Mouse (Mus musculus): Measurements from ENCODE around the gene Nemp1. TPM values are rescaled to one million over a fixed set of nuclear protein-coding genes. Genes with fewer than 3 reads are reported as not detected.

Nemp1 gene
- polyA plus RNA-seq, 1 experiment from 2014 or later, result 3.0 TPM

- no peaks in the 10 kb centered on the region for H3K9me3 ChIP-seq (ENCODE audit: control insufficient read depth, low read length)
- no peak for ATAC-seq (ENCODE audit: low read depth)
- no peaks in the 10 kb centered on the region for H3K27me3 ChIP-seq (ENCODE audit: control insufficient read depth, insufficient read depth, low read length)
- no peak overlapping the region for H3K4me3 ChIP-seq (ENCODE audit: low read depth, low read length)
- WGBS, result 62% methylated on average over 4 of the region's 4 CpGs
- H3K27ac ChIP-seq (ENCODE audit: low read depth, low read length), result no peak overlapping the region
- no peak overlapping the region for H3K4me2 ChIP-seq (ENCODE audit: low read depth, low read length)
- peaks cover 18% of the 10 kb centered on the region for H3K4me1 ChIP-seq (ENCODE audit: control insufficient read depth, insufficient read depth, low read length)
- no peak overlapping the region for H3K9ac ChIP-seq (replicated peaks; ENCODE audit: low read depth, low read length)
- H3K36me3 ChIP-seq (ENCODE audit: control insufficient read depth, insufficient read depth, low read length), result no peaks in the 10 kb centered on the region
Measured at GRCm38 (mm10) chr10:127622661-127623060, 44.0 kb upstream of the Nemp1 start.

GRCm38 (mm10) chr10:127623439-127624216 is 43.1 kb upstream of the Nemp1 start:
- WGBS, result 94% methylated on average over 6 of the region's 6 CpGs
- Histone ChIP-seq H3K9ac (replicated peaks; ENCODE audit: low read depth, low read length) (no peak overlapping the region), H3K27ac (ENCODE audit: low read depth, low read length) (no peak overlapping the region), H3K36me3 (ENCODE audit: control insufficient read depth, insufficient read depth, low read length) (no peaks in the 10 kb centered on the region), H3K4me2 (ENCODE audit: low read depth, low read length) (no peak overlapping the region), H3K4me3 (ENCODE audit: low read depth, low read length) (no peak overlapping the region), H3K4me1 (ENCODE audit: control insufficient read depth, insufficient read depth, low read length) (peaks cover 9% of the 10 kb centered on the region), H3K27me3 (ENCODE audit: control insufficient read depth, insufficient read depth, low read length) (no peaks in the 10 kb centered on the region), H3K9me3 (ENCODE audit: control insufficient read depth, low read length) (no peaks in the 10 kb centered on the region)
- no peak for ATAC-seq (ENCODE audit: low read depth)

- no peaks in the 10 kb centered on the region for H3K36me3 ChIP-seq (ENCODE audit: control insufficient read depth, insufficient read depth, low read length)
- WGBS, result 86% methylated on average over 3 of the region's 3 CpGs
- no peaks in the 10 kb centered on the region for H3K27me3 ChIP-seq (ENCODE audit: control insufficient read depth, insufficient read depth, low read length)
- no peak overlapping the region for H3K4me2 ChIP-seq (ENCODE audit: low read depth, low read length)
- H3K9me3 ChIP-seq (ENCODE audit: control insufficient read depth, low read length), result no peaks in the 10 kb centered on the region
- no peak overlapping the region for H3K4me3 ChIP-seq (ENCODE audit: low read depth, low read length)
- no peaks in the 10 kb centered on the region for H3K4me1 ChIP-seq (ENCODE audit: control insufficient read depth, insufficient read depth, low read length)
- no peak overlapping the region for H3K27ac ChIP-seq (ENCODE audit: low read depth, low read length)
- no peak overlapping the region for H3K9ac ChIP-seq (replicated peaks; ENCODE audit: low read depth, low read length)
- no peak for ATAC-seq (ENCODE audit: low read depth)
Measured at GRCm38 (mm10) chr10:127626433-127626832, 40.3 kb upstream of the Nemp1 start.

GRCm38 (mm10) chr10:127631261-127632214 is 35.2 kb upstream of the Nemp1 start:
- WGBS, result 87% methylated on average over 10 of the region's 10 CpGs
- no peak for ATAC-seq (ENCODE audit: low read depth)
- H3K9ac ChIP-seq (replicated peaks; ENCODE audit: low read depth, low read length), result no peak overlapping the region
- no peak overlapping the region for H3K4me3 ChIP-seq (ENCODE audit: low read depth, low read length)
- no peaks in the 10 kb centered on the region for H3K36me3 ChIP-seq (ENCODE audit: control insufficient read depth, insufficient read depth, low read length)
- H3K27me3 ChIP-seq (ENCODE audit: control insufficient read depth, insufficient read depth, low read length), result no peaks in the 10 kb centered on the region
- H3K4me2 ChIP-seq (ENCODE audit: low read depth, low read length), result no peak overlapping the region
- H3K4me1 ChIP-seq (ENCODE audit: control insufficient read depth, insufficient read depth, low read length), result no peaks in the 10 kb centered on the region
- no peak overlapping the region for H3K27ac ChIP-seq (ENCODE audit: low read depth, low read length)
- no peaks in the 10 kb centered on the region for H3K9me3 ChIP-seq (ENCODE audit: control insufficient read depth, low read length)

- no peaks in the 10 kb centered on the region for H3K36me3 ChIP-seq (ENCODE audit: control insufficient read depth, insufficient read depth, low read length)
- no peak overlapping the region for H3K9ac ChIP-seq (replicated peaks; ENCODE audit: low read depth, low read length)
- no peak overlapping the region for H3K4me3 ChIP-seq (ENCODE audit: low read depth, low read length)
- H3K27me3 ChIP-seq (ENCODE audit: control insufficient read depth, insufficient read depth, low read length), result no peaks in the 10 kb centered on the region
- 70% methylated on average over 7 of the region's 7 CpGs for WGBS
- no peaks in the 10 kb centered on the region for H3K9me3 ChIP-seq (ENCODE audit: control insufficient read depth, low read length)
- ATAC-seq (ENCODE audit: low read depth), result no peak
- H3K4me2 ChIP-seq (ENCODE audit: low read depth, low read length), result no peak overlapping the region
- H3K4me1 ChIP-seq (ENCODE audit: control insufficient read depth, insufficient read depth, low read length), result no peaks in the 10 kb centered on the region
- no peak overlapping the region for H3K27ac ChIP-seq (ENCODE audit: low read depth, low read length)
Measured at GRCm38 (mm10) chr10:127632668-127633271, 33.9 kb upstream of the Nemp1 start.

GRCm38 (mm10) chr10:127640421-127640820 is 26.3 kb upstream of the Nemp1 start:
- no peak overlapping the region for H3K4me2 ChIP-seq (ENCODE audit: low read depth, low read length)
- H3K27ac ChIP-seq (ENCODE audit: low read depth, low read length), result no peak overlapping the region
- WGBS, result 76% methylated on average over 5 of the region's 5 CpGs
- no peak for ATAC-seq (ENCODE audit: low read depth)
- H3K9me3 ChIP-seq (ENCODE audit: control insufficient read depth, low read length), result no peaks in the 10 kb centered on the region
- peaks cover 20% of the 10 kb centered on the region for H3K27me3 ChIP-seq (ENCODE audit: control insufficient read depth, insufficient read depth, low read length)
- peaks cover 5% of the 10 kb centered on the region; the same call in 1 of the 2 replicates for H3K4me1 ChIP-seq (ENCODE audit: control insufficient read depth, insufficient read depth, low read length)
- H3K36me3 ChIP-seq (ENCODE audit: control insufficient read depth, insufficient read depth, low read length), result no peaks in the 10 kb centered on the region
- H3K9ac ChIP-seq (replicated peaks; ENCODE audit: low read depth, low read length), result no peak overlapping the region
- H3K4me3 ChIP-seq (ENCODE audit: low read depth, low read length), result no peak overlapping the region

- H3K27me3 ChIP-seq (ENCODE audit: control insufficient read depth, insufficient read depth, low read length), result peaks cover 20% of the 10 kb centered on the region
- H3K9me3 ChIP-seq (ENCODE audit: control insufficient read depth, low read length), result no peaks in the 10 kb centered on the region
- no peak overlapping the region for H3K9ac ChIP-seq (replicated peaks; ENCODE audit: low read depth, low read length)
- no peak overlapping the region for H3K4me3 ChIP-seq (ENCODE audit: low read depth, low read length)
- peaks cover 5% of the 10 kb centered on the region; the same call in 1 of the 2 replicates for H3K4me1 ChIP-seq (ENCODE audit: control insufficient read depth, insufficient read depth, low read length)
- peak overlapping the region; percentile 47 for H3K4me2 ChIP-seq (ENCODE audit: low read depth, low read length)
- H3K36me3 ChIP-seq (ENCODE audit: control insufficient read depth, insufficient read depth, low read length), result no peaks in the 10 kb centered on the region
- 8% methylated on average over 19 of the region's 19 CpGs for WGBS
- no peak overlapping the region for H3K27ac ChIP-seq (ENCODE audit: low read depth, low read length)
- peak; percentile 77; the same call in 1 of the 2 replicates for ATAC-seq (ENCODE audit: low read depth)
Measured at GRCm38 (mm10) chr10:127641861-127642771, 24.6 kb upstream of the Nemp1 start.

Measured in neural tube, embryonic 14.5 days (tissue).